Mouse (Mus musculus) heart, adult 2 months (tissue): ENCODE results near the gene Hist1h4c.

Experiments used
- CTCF ChIP-seq: fragments of 200-600 bp; IDR thresholded peaks from 2 replicates; pipeline ENCODE4 v1.8.1; 2022; ENCODE audit warnings: antibody characterized with exemption, mild to moderate bottlenecking, moderate library complexity
- EP300 ChIP-seq: fragments of 200-500 bp; IDR thresholded peaks from 2 replicates; pipeline ENCODE4 v1.6.1; 2011; ENCODE audit warnings: low read depth, low read length, control low read depth; ENCODE audit not compliant: insufficient read depth
- POLR2A ChIP-seq: fragments of 200-500 bp; IDR thresholded peaks from 2 replicates; pipeline ENCODE4 v1.6.1; 2011; ENCODE audit warnings: mild to moderate bottlenecking, low read depth, low read length, control low read depth; ENCODE audit not compliant: insufficient read depth

DNA sequence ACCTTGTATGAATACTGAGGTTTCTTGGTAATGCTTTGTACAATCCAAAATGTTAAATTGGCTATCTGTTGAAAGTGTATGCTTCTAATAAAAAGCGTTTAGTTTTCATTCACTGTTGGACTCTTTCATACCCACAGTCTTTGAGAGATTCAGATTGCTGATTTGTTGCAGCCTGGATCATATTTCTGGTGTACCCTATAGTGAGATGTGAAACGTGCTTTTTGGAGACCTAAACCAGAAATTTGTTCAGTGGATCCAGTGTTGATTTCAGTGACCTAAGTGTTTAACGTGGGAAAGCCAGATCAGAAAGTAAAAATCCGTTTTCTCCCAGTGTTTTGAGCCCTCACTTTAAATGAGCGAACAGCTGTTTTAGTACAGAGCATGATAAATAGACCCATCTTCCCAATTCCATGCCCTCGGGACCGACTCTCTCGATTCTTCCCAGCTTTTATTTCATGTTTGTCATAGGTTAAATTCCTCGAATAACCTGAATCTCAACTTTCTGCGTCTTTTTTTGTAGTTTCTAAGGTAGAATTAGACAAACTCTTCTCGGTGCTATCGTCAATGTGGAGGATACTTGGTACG, 42.1 kb upstream of the Hist1h4c start:
- TF ChIP-seq POLR2A (no peak), CTCF (no peak), EP300 (no peak)
